Mouse (Mus musculus) right cerebral cortex, postnatal 4 days (tissue): ENCODE data around the gene Ccr7.

ENCODE experiments used
- DNase-seq: peaks from one replicate; pipeline ENCODE4 v3.0.0-alpha.2; 2022

Gene Ccr7

GRCm38 (mm10) chr11:99153767-99154753, 817 bp downstream of the Ccr7 start:
- no peak for DNase-seq

- DNase-seq, result no peak
Measured at GRCm38 (mm10) chr11:99152323-99153144, 2.3 kb downstream of the Ccr7 start.

GRCm38 (mm10) chr11:99151333-99151930, 3.4 kb downstream of the Ccr7 start:
- no peak for DNase-seq

- no peak for DNase-seq
Measured at GRCm38 (mm10) chr11:99150889-99151288, 4.0 kb downstream of the Ccr7 start.

- peak; percentile 77 for DNase-seq
Measured at GRCm38 (mm10) chr11:99149898-99150757, 4.7 kb downstream of the Ccr7 start.

GRCm38 (mm10) chr11:99148896-99149703, 5.8 kb downstream of the Ccr7 start:
- DNase-seq, result peak; percentile 43

GRCm38 (mm10) chr11:99148400-99148799, 6.5 kb downstream of the Ccr7 start:
- no peak for DNase-seq

GRCm38 (mm10) chr11:99147920-99148289, 7.0 kb downstream of the Ccr7 start:
- DNase-seq, result no peak

GRCm38 (mm10) chr11:99147041-99147919, 7.6 kb downstream of the Ccr7 start:
- DNase-seq, result peak; percentile 39

- DNase-seq, result no peak
Measured at GRCm38 (mm10) chr11:99146558-99146957, 8.3 kb downstream of the Ccr7 start.

GRCm38 (mm10) chr11:99145765-99146164, 9.1 kb downstream of the Ccr7 start:
- no peak for DNase-seq

- DNase-seq, result no peak
Measured at GRCm38 (mm10) chr11:99144940-99145339, 9.9 kb downstream of the Ccr7 start.

GRCm38 (mm10) chr11:99144456-99144855, 10.4 kb downstream of the Ccr7 start:
- DNase-seq, result no peak

- DNase-seq, result no peak
Measured at GRCm38 (mm10) chr11:99143123-99144082, 11.5 kb downstream of the Ccr7 start.

GRCm38 (mm10) chr11:99142493-99143095, 12.3 kb downstream of the Ccr7 start:
- no peak for DNase-seq

GRCm38 (mm10) chr11:99142046-99142445, 12.8 kb downstream of the Ccr7 start:
- DNase-seq, result no peak

- DNase-seq, result no peak
Measured at GRCm38 (mm10) chr11:99141600-99141999, 13.3 kb downstream of the Ccr7 start.

GRCm38 (mm10) chr11:99138976-99139375, 15.9 kb downstream of the Ccr7 start:
- DNase-seq, result no peak

GRCm38 (mm10) chr11:99137385-99137784, 17.5 kb downstream of the Ccr7 start:
- no peak for DNase-seq
